In the genomic region with DNA sequence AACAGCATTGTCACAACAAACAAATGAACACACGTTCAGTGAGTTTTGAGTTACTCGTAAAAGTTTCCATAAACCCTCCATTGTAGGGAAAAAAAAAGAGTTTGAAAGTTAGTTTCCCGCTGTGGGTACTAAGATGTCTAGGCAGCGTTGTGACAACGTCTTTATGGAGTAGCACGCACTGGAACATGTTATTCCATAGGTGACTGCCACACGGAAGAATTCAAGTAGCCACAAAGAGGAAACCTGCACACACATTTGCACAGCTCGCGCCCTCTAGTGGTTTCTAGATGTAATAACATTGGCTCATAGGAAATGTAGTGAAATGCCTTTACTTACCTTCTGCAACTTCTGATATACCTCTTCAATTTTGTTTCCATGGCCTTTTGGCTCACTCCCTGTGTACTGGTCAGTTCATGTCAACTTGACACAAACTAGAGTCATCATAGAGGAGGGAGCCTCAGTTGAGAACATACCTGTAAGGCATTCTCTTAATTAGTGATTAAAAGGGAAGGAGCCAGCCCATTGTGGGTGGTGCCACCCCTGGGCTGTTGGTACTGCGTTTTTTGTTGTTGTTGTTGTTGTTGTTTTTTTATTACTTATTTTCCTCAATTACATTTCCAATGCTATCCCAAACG, we compare ENCODE assay signal across 8 mouse cellular contexts. TPM values are rescaled to one million over a fixed set of nuclear protein-coding genes. Genes with fewer than 3 reads are reported as not detected.
DNase-seq lines count a peak whose midpoint lies in the region; ATAC-seq and TF ChIP-seq lines count a peak whose summit lies in the region.

No protein-coding gene starts in this region.

- no peaks in the 10 kb centered on the region for H3K9me3 ChIP-seq in hindbrain, embryonic 11.5 days (ENCODE audit: control insufficient read depth, low read length)
- H3K9me3 ChIP-seq in hindbrain, embryonic 16.5 days (ENCODE audit: control insufficient read depth, low read length): no peaks in the 10 kb centered on the region
- no peaks in the 10 kb centered on the region for H3K9me3 ChIP-seq in G1E (replicated peaks)
- no peaks in the 10 kb centered on the region for H3K9me3 ChIP-seq in kidney, embryonic 14.5 days (ENCODE audit: control insufficient read depth, low read length)
- H3K9me3 ChIP-seq in midbrain, embryonic 14.5 days (ENCODE audit: control insufficient read depth, low read length): no peaks in the 10 kb centered on the region

- no peak overlapping the region for H3K27ac ChIP-seq in hindbrain, embryonic 11.5 days (ENCODE audit: low read depth, low read length)
- H3K27ac ChIP-seq in hindbrain, embryonic 16.5 days (ENCODE audit: low read depth, low read length): no peak overlapping the region
- H3K27ac ChIP-seq in kidney, embryonic 14.5 days (ENCODE audit: low read depth, low read length): no peak overlapping the region
- no peak overlapping the region for H3K27ac ChIP-seq in midbrain, embryonic 14.5 days (replicated peaks; ENCODE audit: low read depth, low read length)

- peak; percentile 89 for TF ChIP-seq CTCF in G1E (IDR thresholded peaks at IDR 0.05; ENCODE audit: low read depth, low read length)

- H3K4me1 ChIP-seq in hindbrain, embryonic 11.5 days (replicated peaks; ENCODE audit: control insufficient read depth, insufficient read depth, low read length): no peaks in the 10 kb centered on the region
- H3K4me1 ChIP-seq in hindbrain, embryonic 16.5 days (ENCODE audit: control insufficient read depth, insufficient read depth, low read depth, low read length): no peaks in the 10 kb centered on the region
- no peaks in the 10 kb centered on the region; the same call in 1 of the 2 replicates for H3K4me1 ChIP-seq in G1E (ENCODE audit: insufficient read depth, low read depth, low read length)
- H3K4me1 ChIP-seq in kidney, embryonic 14.5 days (ENCODE audit: control insufficient read depth, insufficient read depth, low read length): no peaks in the 10 kb centered on the region
- H3K4me1 ChIP-seq in midbrain, embryonic 14.5 days (ENCODE audit: control insufficient read depth, insufficient read depth, low read length): no peaks in the 10 kb centered on the region

- H3K4me2 ChIP-seq in hindbrain, embryonic 11.5 days (replicated peaks; ENCODE audit: low read depth, low read length): no peak overlapping the region
- no peak overlapping the region for H3K4me2 ChIP-seq in hindbrain, embryonic 16.5 days (ENCODE audit: low read length)
- peak overlapping the region; percentile 15 for H3K4me2 ChIP-seq in kidney, embryonic 14.5 days (replicated peaks; ENCODE audit: low read depth, low read length)
- H3K4me2 ChIP-seq in midbrain, embryonic 14.5 days (ENCODE audit: low read length): no peak overlapping the region

- H3K36me3 ChIP-seq in hindbrain, embryonic 11.5 days (ENCODE audit: control insufficient read depth, insufficient read depth, low read length): no peaks in the 10 kb centered on the region
- H3K36me3 ChIP-seq in hindbrain, embryonic 16.5 days (ENCODE audit: control insufficient read depth, insufficient read depth, low read length): no peaks in the 10 kb centered on the region
- H3K36me3 ChIP-seq in G1E (replicated peaks): no peaks in the 10 kb centered on the region
- no peaks in the 10 kb centered on the region for H3K36me3 ChIP-seq in kidney, embryonic 14.5 days (ENCODE audit: control insufficient read depth, insufficient read depth, low read length)
- no peaks in the 10 kb centered on the region for H3K36me3 ChIP-seq in midbrain, embryonic 14.5 days (ENCODE audit: control insufficient read depth, insufficient read depth, low read length)

- peak; percentile 64 for DNase-seq in hindbrain, embryonic 11.5 days (ENCODE audit: low spot score)
- no peak for DNase-seq in G1E (ENCODE audit: low spot score)
- DNase-seq in midbrain, embryonic 14.5 days: peak; percentile 81
- DNase-seq in urinary bladder, postnatal 4 days (ENCODE audit: low spot score in 2 of 2): no peak
- DNase-seq in layer of hippocampus, postnatal 25 days (ENCODE audit: extremely low spot score in 1 of 2, low spot score in 1 of 2): no peak

- no peaks in the 10 kb centered on the region for H3K27me3 ChIP-seq in hindbrain, embryonic 11.5 days (ENCODE audit: control insufficient read depth, insufficient read depth, low read length)
- no peaks in the 10 kb centered on the region for H3K27me3 ChIP-seq in hindbrain, embryonic 16.5 days (replicated peaks; ENCODE audit: control insufficient read depth, insufficient read depth, low read length)
- peaks cover 2% of the 10 kb centered on the region; the same call in 1 of the 2 replicates for H3K27me3 ChIP-seq in G1E (ENCODE audit: insufficient read depth, low read length)
- H3K27me3 ChIP-seq in kidney, embryonic 14.5 days (ENCODE audit: control insufficient read depth, insufficient read depth, low read length): no peaks in the 10 kb centered on the region
- no peaks in the 10 kb centered on the region for H3K27me3 ChIP-seq in midbrain, embryonic 14.5 days (ENCODE audit: control insufficient read depth, insufficient read depth, low read length)

- no peak overlapping the region for H3K4me3 ChIP-seq in hindbrain, embryonic 11.5 days (ENCODE audit: low read depth, low read length)
- H3K4me3 ChIP-seq in hindbrain, embryonic 16.5 days (ENCODE audit: low read length): no peak overlapping the region
- H3K4me3 ChIP-seq in G1E (ENCODE audit: low read depth, low read length): no peak overlapping the region
- H3K4me3 ChIP-seq in kidney, embryonic 14.5 days (ENCODE audit: low read length): no peak overlapping the region
- no peak overlapping the region for H3K4me3 ChIP-seq in midbrain, embryonic 14.5 days (replicated peaks; ENCODE audit: low read depth, low read length)

- ATAC-seq in hindbrain, embryonic 11.5 days (ENCODE audit: low FRiP score): peak; percentile 56; the same call in 1 of the 2 replicates
- no peak for ATAC-seq in hindbrain, embryonic 16.5 days
- ATAC-seq in G1E (ENCODE audit: extremely low read depth, insufficient number of reproducible peaks, low FRiP score, poor library complexity, severe bottlenecking): peak; percentile 73
- ATAC-seq in erythroblast, adult 5-6 weeks (replicated peaks; ENCODE audit: low FRiP score, poor library complexity, severe bottlenecking): peak; percentile 72
- peak; percentile 64 for ATAC-seq in kidney, embryonic 14.5 days (ENCODE audit: low FRiP score, low TSS enrichment)
- ATAC-seq in midbrain, embryonic 14.5 days (ENCODE audit: low FRiP score, low TSS enrichment): no peak

- 30% methylated on average over 11 of the region's 11 CpGs for WGBS in hindbrain, embryonic 11.5 days
- WGBS in hindbrain, embryonic 16.5 days: 26% methylated on average over 11 of the region's 11 CpGs
- 29% methylated on average over 11 of the region's 11 CpGs for WGBS in kidney, embryonic 14.5 days
- WGBS in midbrain, embryonic 14.5 days: 34% methylated on average over 11 of the region's 11 CpGs

- H3K9ac ChIP-seq in hindbrain, embryonic 11.5 days (ENCODE audit: low read depth, low read length): no peak overlapping the region
- H3K9ac ChIP-seq in hindbrain, embryonic 16.5 days (ENCODE audit: low read depth, low read length): no peak overlapping the region
- H3K9ac ChIP-seq in kidney, embryonic 14.5 days (ENCODE audit: low read depth, low read length): no peak overlapping the region
- no peak overlapping the region for H3K9ac ChIP-seq in midbrain, embryonic 14.5 days (replicated peaks; ENCODE audit: low read length)

RNA-seq across cellular contexts. Expression of gene Gbp5, which starts 19.3 kb away (rescaled TPM):
- 0.19 TPM in 1 of 2 replicates, not detected in the other for polyA plus RNA-seq in hindbrain, embryonic 11.5 days (2014; fragmentation: Nextera tagmentation; extraction: Ambion mirVana)
- polyA plus RNA-seq in hindbrain, embryonic 16.5 days (2015; fragmentation: Nextera tagmentation; extraction: Ambion mirVana): 0.19 and 0.39 TPM in 2 replicates
- not detected in 2 replicates for total RNA-seq in G1E (2014; fragmentation: Nextera tagmentation)
- 0.05 and 0.12 TPM in 2 replicates for total RNA-seq in G1E (2017)
- not detected in 2 replicates for polyA plus RNA-seq in G1E (2012)
- not detected in 2 replicates for total RNA-seq in erythroblast, adult 5-6 weeks (2015; ENCODE audit: low replicate concordance)
- 0.56 and 0.85 TPM in 2 replicates for total RNA-seq in erythroblast, adult 5-6 weeks (2017; ENCODE audit: low replicate concordance)
- polyA plus RNA-seq in kidney, embryonic 14.5 days (2014; fragmentation: Nextera tagmentation; extraction: Ambion mirVana): not detected in 2 replicates
- 0.26 TPM in 1 of 2 replicates, not detected in the other for polyA plus RNA-seq in midbrain, embryonic 14.5 days (2014; fragmentation: Nextera tagmentation; extraction: Ambion mirVana)
- 1 to 10 TPM; 1.0 to 1.2 TPM for total RNA-seq in layer of hippocampus, postnatal 25 days (2021)

RNA-seq across cellular contexts. Expression of gene Gbp7, which starts 55.7 kb away (rescaled TPM):
- polyA plus RNA-seq in hindbrain, embryonic 11.5 days (2014; fragmentation: Nextera tagmentation; extraction: Ambion mirVana): 1.5 and 2.3 TPM in 2 replicates
- polyA plus RNA-seq in hindbrain, embryonic 16.5 days (2015; fragmentation: Nextera tagmentation; extraction: Ambion mirVana): 2.3 and 2.9 TPM in 2 replicates
- total RNA-seq in G1E (2014; fragmentation: Nextera tagmentation) (11.2 and 12.3 TPM in 2 replicates), G1E (2017) (8.0 and 8.4 TPM in 2 replicates)
- polyA plus RNA-seq in G1E (2012): 0.21 and 0.30 TPM in 2 replicates
- total RNA-seq in erythroblast, adult 5-6 weeks (2015; ENCODE audit: low replicate concordance): 12.1 and 18.2 TPM in 2 replicates
- 10.6 and 13.0 TPM in 2 replicates for total RNA-seq in erythroblast, adult 5-6 weeks (2017; ENCODE audit: low replicate concordance)
- 1.1 and 2.5 TPM in 2 replicates for polyA plus RNA-seq in kidney, embryonic 14.5 days (2014; fragmentation: Nextera tagmentation; extraction: Ambion mirVana)
- 0.78 and 2.9 TPM in 2 replicates for polyA plus RNA-seq in midbrain, embryonic 14.5 days (2014; fragmentation: Nextera tagmentation; extraction: Ambion mirVana)
- total RNA-seq in layer of hippocampus, postnatal 25 days (2021): 1 to 10 TPM; 2.2 TPM

Comparison
In these comparisons a context has a peak if more than half of its experiments do, and no peak if none do; other contexts are left out.
1. ATAC-seq: peak in hindbrain, embryonic 11.5 days (single experiment), G1E (single experiment), erythroblast, adult 5-6 weeks (single experiment) and kidney, embryonic 14.5 days (single experiment); none in hindbrain, embryonic 16.5 days (single experiment) and midbrain, embryonic 14.5 days (single experiment).
2. DNase-seq: peak in hindbrain, embryonic 11.5 days (single experiment) and midbrain, embryonic 14.5 days (single experiment); none in G1E (single experiment), urinary bladder, postnatal 4 days (0 of 2) and layer of hippocampus, postnatal 25 days (0 of 2).